Mouse (Mus musculus): ENCODE results near the gene Otulinl. TPM values are rescaled to one million over a fixed set of nuclear protein-coding genes. Genes with fewer than 3 reads are reported as not detected.

The Otulinl gene
- total RNA-seq, 2 experiments from 2014 or later, result 30.0 to 33.1 TPM

DNA sequence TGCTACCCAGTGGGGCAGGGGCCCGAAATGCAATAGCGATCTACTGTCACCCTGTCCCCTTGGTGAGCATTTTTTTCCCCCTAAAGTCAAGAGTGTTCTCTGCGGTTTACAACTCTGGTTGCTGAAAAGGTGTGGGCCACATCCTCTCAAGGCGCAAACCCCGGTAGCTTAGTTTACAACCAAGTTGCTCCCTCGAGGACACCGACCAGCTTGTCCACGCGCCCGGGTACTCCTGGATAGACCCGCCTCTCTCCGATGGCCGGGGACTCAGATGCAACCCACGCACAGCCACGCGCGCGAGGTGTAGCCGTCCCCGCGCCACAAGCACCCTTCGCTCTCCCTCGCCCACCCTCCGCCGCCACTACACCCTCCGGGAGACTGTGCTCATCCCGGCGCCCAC is 382 bp downstream of the Otulinl start:
- DNase-seq, result no peak

DNA sequence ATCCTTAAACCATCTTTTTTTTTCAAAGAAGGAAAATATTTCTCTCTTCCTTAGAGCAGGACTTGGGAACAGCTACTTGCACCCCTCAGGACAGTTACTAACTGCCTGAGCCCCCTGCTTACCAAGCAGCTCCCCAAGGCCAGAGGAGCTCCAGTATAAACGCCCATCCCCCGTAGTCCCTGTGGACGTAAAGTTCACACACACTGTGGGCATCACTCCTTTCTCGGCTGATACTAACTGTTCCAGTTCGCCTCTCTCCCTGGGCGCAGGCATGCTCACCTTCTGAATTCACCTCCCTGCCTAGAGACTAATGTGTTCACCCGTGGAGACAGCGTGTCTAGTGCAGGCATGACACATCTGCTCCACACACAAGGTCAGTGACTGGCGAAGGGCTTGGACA is 2.9 kb downstream of the Otulinl start:
- DNase-seq, result no peak

- DNase-seq, result no peak
Measured at GRCm38 (mm10) chr15:27677801-27678200, 3.6 kb downstream of the Otulinl start.

DNA sequence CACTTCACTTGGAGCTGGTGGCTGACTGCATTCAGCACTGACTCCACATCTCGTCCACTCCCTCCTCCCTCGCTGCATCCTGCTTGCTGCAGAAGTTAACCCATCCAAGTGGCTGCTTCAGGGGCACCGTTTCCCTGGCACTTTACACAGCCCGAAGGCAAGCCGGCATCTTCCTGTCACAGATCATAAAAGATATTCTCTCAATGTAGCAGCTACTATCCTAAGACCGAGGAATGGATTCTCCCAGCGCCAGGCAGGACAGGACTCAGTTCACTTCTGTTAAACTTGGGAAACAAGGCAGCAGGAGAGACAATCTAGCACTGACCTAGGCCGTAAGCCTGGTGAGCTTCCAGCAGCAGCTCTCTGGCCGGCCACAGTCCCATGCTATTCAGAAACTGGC is 5.2 kb downstream of the Otulinl start:
- no peak for DNase-seq

GRCm38 (mm10) chr15:27675122-27675521 is 6.3 kb downstream of the Otulinl start:
- DNase-seq, result no peak

DNA sequence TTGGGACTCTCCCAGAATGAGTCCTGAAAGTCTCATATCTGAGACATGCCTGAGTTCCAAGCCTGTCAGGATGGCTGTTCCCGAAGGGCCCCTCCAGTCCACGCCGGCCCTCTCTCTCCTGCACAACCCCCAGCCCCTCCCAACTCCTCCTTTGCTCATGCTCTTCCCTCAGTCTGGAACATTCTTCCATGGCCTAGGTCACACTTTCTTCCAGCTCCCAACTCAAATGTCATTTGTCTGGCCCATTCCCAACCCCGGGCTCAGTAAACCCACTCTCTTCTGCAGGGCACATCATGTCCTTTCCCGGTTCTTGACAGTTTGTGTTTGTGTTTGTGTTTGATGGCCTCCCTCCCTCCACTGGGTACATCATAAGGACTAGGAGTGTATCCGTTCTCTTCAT is 7.3 kb downstream of the Otulinl start:
- DNase-seq, result no peak

GRCm38 (mm10) chr15:27673151-27673550 is 8.2 kb downstream of the Otulinl start:
- no peak for DNase-seq

DNA sequence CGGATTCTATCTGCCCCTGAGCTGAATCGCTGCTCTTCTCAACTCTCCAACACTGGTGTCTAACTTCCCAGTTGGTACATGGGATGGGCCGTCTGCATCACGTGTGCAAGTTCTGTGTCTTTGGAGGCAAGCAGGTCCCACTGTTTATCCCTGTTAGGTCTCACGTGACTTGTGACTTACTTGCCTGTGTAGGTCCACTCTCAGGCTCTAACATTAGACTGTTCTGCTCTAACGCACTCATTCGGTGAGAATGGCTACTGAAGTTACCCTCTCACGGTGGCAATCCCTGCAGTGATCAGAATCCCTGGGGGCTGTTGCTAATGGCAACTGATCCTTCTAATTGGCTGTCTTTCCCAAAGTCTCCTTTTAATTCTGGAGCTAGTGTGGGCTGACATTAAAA is 9.1 kb downstream of the Otulinl start:
- no peak for DNase-seq

- DNase-seq, result no peak
Measured at GRCm38 (mm10) chr15:27671612-27672245, 9.7 kb downstream of the Otulinl start.

- no peak for DNase-seq
Measured at GRCm38 (mm10) chr15:27670708-27671107, 10.7 kb downstream of the Otulinl start.

- no peak for DNase-seq
Measured at GRCm38 (mm10) chr15:27669931-27670411, 11.4 kb downstream of the Otulinl start.

DNA sequence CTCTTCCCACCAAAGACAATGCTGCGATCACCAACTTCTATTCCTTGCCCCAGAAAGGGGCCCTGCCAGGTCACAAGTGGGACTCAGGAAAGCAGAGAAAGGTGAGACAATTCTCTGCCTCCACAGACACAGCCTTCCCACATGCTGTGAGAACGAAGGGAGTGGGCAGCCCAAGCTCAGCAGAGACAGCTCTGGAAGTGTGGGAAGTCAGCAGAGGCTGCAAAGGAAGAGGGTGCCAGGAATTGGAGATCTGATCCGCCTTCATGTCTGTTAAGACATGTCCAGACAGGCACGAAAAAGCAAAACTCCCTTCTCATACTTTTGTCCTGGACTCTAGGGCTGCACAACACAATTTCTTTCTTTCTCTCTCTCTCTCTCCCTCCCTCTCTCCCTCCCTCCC is 12.1 kb downstream of the Otulinl start:
- DNase-seq, result no peak

DNA sequence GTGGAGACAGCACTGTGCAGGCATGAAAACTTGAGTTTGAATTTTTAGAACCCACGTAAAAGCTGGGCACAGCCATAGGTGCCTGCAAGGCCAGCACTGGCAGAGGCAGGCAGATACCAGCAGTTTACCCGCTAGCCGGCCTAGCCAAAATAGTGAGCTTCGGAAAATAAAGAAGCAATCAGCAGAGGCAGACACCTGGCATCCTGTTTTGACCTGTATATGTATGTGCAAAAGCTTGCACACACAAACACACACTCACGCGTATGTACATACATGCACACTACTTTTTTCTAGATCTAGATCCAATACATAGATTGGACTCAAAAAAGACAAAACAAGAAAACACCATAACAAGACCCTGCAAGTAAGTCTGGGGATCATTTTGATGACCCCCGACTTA is 12.8 kb downstream of the Otulinl start:
- DNase-seq, result no peak

GRCm38 (mm10) chr15:27668001-27668461 is 13.3 kb downstream of the Otulinl start:
- DNase-seq, result no peak

DNA sequence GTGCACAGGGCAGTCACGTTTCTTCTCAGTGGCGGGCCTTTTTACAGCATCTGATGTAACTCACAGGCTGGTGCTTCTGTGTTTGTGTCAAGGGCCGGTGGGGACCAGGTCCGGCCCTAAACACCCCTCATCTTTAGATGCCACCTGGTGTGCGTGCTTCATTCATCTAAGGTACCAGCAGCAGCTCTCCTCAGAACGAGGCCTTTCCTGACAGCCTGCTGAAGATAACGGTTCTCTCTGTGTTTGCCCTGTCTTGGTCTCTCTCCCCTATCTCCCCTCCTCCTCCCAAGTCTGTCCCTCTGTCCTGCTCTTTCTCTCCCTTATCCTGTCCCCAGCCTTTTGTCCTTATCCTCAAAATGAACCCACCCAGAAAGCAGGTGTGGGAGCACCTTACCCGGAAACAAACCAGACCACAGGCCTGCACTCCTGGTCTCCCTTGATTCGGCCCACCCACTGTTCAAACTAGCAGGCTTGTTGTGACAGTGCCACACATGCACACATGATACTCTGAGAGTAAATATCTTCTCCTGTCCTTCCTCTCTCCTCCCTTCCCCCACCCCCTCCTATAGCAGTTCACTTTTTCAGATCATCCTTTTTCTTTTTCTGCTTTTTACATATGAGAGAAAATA is 14.4 kb downstream of the Otulinl start:
- DNase-seq, result no peak

- DNase-seq, result no peak
Measured at GRCm38 (mm10) chr15:27665392-27665911, 15.9 kb downstream of the Otulinl start.

GRCm38 (mm10) chr15:27664126-27664525 is 17.3 kb downstream of the Otulinl start:
- no peak for DNase-seq

DNA sequence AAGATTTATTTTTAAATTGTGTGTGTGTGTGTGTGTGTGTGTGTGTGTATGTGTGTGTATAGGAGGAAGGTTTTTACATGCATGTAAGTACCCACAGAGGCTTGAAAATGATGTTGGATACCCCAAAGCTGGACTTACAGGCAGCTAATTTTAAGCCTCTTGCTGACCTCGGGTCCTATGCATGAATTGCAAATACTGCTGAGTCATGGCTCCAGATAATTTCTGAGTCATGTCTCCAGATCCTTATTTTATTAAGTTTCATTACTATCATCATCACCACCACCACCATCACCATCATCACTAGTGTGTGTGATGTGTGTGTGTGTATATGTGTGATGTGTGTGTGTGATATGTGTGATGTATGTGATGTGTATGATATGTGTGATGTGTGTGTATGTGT is 18.7 kb downstream of the Otulinl start:
- DNase-seq, result no peak

DNA sequence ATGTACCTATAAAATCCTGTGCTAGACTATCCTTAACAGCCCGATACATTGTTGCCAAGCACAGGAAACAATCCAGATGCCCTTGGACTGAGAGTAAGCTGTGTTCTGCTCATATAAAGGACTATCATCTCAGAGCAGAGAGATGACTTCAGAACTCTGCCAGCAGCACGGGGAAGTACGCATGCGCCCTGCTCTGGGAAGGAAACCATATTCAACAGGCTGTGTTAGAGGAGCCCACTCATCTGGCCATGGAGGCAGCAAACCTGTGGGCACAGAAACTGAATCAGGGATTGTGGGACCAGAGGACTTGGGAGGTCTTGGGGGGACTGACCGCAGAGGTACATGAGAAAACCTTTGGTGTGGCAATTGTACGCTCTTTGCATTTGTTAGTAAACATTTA is 19.7 kb downstream of the Otulinl start:
- no peak for DNase-seq

DNA sequence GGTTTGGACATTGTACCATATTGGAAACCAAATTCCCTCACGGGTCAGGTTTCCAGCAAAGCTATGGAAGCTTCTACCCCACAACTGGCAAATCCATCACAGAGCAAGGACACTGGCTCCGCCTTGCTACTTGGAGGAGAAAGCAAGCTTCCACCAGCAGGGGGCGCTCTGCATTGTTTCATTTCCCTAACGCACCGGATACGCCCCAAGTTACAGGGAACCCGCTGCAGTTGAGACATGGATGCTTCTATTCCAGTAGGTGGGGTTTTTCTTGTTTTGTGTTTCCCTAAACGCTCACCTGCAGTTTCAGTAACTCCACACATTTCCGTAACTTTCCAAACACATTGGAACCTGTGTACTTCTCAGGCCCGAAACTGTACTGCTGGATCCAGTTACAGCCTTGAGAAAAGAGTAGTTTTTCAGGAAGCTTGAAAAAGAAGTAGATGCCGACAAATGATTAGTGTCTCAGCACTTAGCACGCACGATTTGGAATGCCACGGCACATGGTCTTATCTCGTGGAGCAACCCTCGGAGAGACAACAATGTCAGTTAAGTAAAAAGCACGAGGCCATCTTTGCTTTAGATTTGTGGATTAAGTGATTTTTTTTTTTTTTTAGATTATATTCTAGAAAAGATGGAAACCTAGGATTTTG is 21.7 kb downstream of the Otulinl start:
- peak; percentile 84 to 88 for DNase-seq

DNA sequence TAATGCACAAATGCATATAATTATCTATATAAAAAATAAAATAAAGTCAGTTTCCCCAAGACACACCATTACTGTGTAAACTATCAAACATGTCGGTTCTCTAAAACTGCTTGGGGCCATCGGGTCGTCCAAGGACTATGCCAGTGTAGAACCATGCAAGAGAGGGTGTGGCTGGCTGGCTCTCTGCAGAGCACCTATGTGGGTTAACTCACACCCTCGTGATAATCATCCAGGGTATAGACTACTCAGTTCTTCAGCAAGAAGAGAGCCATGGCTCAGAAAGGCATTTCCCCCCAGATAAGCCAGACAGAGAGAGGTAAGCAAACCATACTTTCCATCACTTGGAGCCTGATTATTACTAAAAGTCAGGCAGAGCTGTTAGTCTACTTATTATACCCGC is 22.2 kb downstream of the Otulinl start:
- no peak for DNase-seq

- DNase-seq, result no peak
Measured at GRCm38 (mm10) chr15:27658356-27658755, 23.0 kb downstream of the Otulinl start.

DNA sequence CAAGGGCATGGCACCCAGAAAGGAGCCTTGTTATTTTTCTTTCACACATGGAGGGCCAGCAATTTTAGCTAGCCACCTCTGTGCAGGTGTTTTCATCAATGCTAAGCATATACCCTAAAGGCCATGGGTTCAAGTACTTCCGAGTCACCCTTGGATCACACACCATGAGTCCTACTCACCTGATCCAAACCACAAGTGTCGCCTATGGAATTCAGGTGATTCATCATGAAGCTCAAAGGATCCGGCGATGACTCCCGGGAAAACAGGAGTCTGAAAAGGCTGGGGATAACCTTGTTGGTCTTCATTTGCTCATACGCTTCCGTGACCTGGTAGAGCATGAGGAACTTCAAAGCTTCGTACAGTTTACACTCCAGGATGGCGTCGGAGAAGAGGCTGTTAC is 23.5 kb downstream of the Otulinl start:
- no peak for DNase-seq

DNA sequence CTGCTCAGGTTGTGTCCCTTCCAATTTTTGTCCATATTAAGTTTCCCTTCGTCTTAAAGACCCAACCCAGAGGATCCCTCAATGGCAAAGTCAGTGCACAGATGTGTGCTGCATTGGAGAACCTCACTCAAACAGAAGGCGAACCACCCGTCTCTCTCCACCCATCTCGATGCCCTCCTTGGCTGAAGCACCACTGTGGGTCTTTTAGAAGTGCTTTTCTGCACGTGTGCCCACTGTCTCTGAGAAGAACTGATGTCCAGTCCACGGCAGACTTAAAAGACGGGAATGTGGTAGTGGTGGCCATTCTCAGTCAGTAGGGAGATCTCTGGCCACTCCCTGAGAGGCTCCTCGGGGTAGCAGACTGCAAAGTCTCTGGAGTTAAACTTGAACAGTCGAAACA is 24.8 kb downstream of the Otulinl start:
- no peak for DNase-seq

All from layer of hippocampus, postnatal 36 days (tissue).